Mouse (Mus musculus): Measurements from ENCODE around the gene Selenop. TPM values are rescaled to one million over a fixed set of nuclear protein-coding genes. Genes with fewer than 3 reads are reported as not detected.

Gene Selenop
- total RNA-seq, 4 experiments from 2014 or later: 276 to 311 (median 294) TPM

Other genes with a start within 250 kb of the Selenop start
- gene Ccdc152, start 35.0 kb downstream of the Selenop start, total RNA-seq (2022): not detected

All from layer of hippocampus, adult 8-10 months (tissue).